Mouse (Mus musculus) lung, adult 2 months (tissue): ENCODE results near the gene Lgals3. TPM values are rescaled to one million over a fixed set of nuclear protein-coding genes. Genes with fewer than 3 reads are reported as not detected.

Experiments used
- DNase-seq: peaks from one replicate; pipeline ENCODE4 v3.0.0; 2022
- H3K4me1 ChIP-seq: fragments of 200-500 bp; 2 replicates; pipeline ENCODE4 v1.6.1; 2011; ENCODE audit warnings: low read length; ENCODE audit not compliant: control insufficient read depth, insufficient read depth
- H3K4me3 ChIP-seq: fragments of 200-500 bp; replicated peaks from 2 replicates; pipeline ENCODE3; 2011; ENCODE audit warnings: low read depth, mild to moderate bottlenecking, control low read depth, low read length; ENCODE audit errors: extremely low read depth
- CTCF ChIP-seq: fragments of 200-500 bp; IDR thresholded peaks from 2 replicates; pipeline ENCODE4 v1.5.1; 2011; ENCODE audit warnings: mild to moderate bottlenecking, low read length, control low read depth; ENCODE audit not compliant: insufficient read depth
- POLR2A ChIP-seq: fragments of 200-500 bp; IDR thresholded peaks from 2 replicates; pipeline ENCODE4 v1.6.1; 2011; ENCODE audit warnings: low read depth, mild to moderate bottlenecking, control low read depth, low read length, borderline replicate concordance; ENCODE audit errors: extremely low read depth
- WGBS: fragments of 180-500 bp; shearing (Covaris S2); methylation state at CpG from one replicate; pipeline ENCODE4 v1.1.7; 2018; 5-methylcytosine and 5-hydroxymethylcytosine counted together
- polyA plus RNA-seq: library from polyadenylated mRNA; depleted of rRNA; stranded (reverse); fragments of >200 nt; gene quantifications from 2 replicates; pipeline ENCODE4 v1.2.3, GENCODE M21; 2012

Gene Lgals3
- polyA plus RNA-seq, 1 experiment: 279 TPM

- no peak for DNase-seq
- TF ChIP-seq CTCF (no peak), POLR2A (no peak)
- WGBS: 79% methylated on average over 2 of the region's 2 CpGs
- Histone ChIP-seq H3K4me1 (no peaks in the 10 kb centered on the region), H3K4me3 (no peak overlapping the region)
Observed at GRCm38 (mm10) chr14:47350974-47351373, 16.6 kb upstream of the Lgals3 start.

DNA sequence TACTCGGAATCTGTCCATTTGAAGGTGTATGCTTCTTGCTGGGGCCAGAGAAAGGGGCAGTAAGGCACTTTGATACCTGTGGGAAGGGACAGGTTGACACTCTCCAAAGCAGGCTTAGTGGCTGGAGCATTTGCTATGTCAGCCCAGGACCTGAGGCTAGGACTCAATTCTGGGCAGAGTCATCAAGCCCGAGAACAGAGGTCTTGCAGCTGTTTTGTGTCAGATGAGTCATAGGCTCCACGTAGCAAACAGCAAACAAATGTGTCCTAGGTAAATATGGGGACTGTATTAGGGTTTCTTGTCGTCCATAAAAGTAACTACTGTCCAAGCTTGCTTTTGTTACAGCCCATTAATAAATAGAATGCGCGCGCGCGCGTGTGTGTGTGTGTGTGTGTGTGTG is 15.3 kb upstream of the Lgals3 start:
- DNase-seq: no peak
- TF ChIP-seq CTCF: no peak
- 87% methylated on average over 10 of the region's 10 CpGs for WGBS
- H3K4me3 ChIP-seq: no peak overlapping the region
- H3K4me1 ChIP-seq: no peaks in the 10 kb centered on the region

GRCm38 (mm10) chr14:47353240-47353639 is 14.3 kb upstream of the Lgals3 start:
- TF ChIP-seq CTCF (no peak), POLR2A (no peak)
- WGBS: 72% methylated on average over 4 of the region's 4 CpGs
- no peak for DNase-seq
- H3K4me3 ChIP-seq: no peak overlapping the region
- no peaks in the 10 kb centered on the region for H3K4me1 ChIP-seq

DNA sequence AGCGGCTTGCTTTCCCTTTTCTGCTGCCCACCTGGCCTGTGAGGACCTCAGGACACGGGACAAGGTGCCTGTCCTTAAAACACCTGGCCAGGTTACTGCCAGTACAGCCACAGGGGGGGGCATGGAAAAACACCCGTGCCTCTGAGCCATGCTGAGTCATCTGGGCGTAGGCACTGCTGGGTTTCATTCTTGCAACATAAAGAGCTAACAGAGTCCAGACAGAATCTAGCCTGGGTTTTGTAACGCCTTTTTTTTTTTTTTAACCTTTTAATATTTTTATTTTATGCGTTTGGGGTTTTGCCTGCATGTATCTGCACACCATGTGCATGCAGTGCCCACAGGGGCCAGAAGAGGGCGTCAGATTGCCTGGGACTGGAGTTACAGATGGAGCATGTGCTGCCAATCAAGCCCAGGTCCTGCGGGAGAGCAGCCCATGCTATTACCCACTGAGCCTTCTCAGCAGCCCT is 13.4 kb upstream of the Lgals3 start:
- TF ChIP-seq CTCF (peak; percentile 37), POLR2A (no peak)
- Histone ChIP-seq H3K4me3 (no peak overlapping the region), H3K4me1 (no peaks in the 10 kb centered on the region)
- peak; percentile 38 for DNase-seq
- 47% methylated on average over 8 of the region's 8 CpGs for WGBS

DNA sequence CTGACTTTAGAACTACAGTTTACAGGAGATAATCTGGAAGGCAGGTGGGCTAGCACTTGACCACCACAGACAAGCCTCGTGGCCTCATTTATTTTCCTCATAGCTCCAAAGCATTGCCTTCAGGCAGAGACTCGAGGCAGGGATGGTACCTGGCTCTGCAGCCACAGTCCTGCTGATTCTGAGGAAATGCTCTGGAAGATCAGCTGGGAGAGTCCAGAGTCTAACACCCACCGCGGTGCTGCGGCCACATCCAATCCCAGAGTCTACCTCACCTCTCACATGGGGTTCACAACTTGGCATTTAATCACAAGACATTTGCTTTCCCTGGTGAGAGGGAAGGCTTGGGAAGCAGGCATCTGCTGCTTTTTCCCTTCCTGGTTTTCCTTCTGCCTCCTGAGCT is 12.6 kb upstream of the Lgals3 start:
- Histone ChIP-seq H3K4me3 (no peak overlapping the region), H3K4me1 (no peaks in the 10 kb centered on the region)
- WGBS: 66% methylated on average over 5 of the region's 5 CpGs
- no peak for DNase-seq
- TF ChIP-seq CTCF (no peak), POLR2A (no peak)

- TF ChIP-seq CTCF: no peak
- no peak for TF ChIP-seq POLR2A
- 76% methylated on average over 3 of the region's 3 CpGs for WGBS
- no peak for DNase-seq
- no peak overlapping the region for H3K4me3 ChIP-seq
- H3K4me1 ChIP-seq: no peaks in the 10 kb centered on the region
Observed at GRCm38 (mm10) chr14:47356622-47357021, 10.9 kb upstream of the Lgals3 start.

DNA sequence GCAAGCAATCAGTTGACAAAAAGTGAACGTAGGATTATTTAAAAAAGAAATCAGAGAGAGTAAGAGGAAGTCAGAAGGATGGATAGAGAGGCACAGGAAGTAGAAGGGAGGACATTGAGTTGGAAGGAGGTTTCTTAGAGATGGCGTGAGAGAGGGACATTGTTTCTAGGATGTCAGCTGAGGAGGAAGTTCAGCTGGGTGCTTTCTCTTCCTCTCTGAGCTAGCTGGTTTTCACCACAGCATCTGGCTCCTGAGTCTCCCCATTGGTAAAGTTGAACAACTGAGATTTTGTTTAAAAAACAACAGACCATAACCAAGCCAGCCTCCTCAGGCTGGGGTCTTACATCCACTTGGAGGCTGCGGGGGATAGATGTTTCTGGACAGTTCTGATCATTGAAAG is 7.9 kb upstream of the Lgals3 start:
- DNase-seq: no peak
- 46% methylated on average over 3 of the region's 3 CpGs for WGBS
- H3K4me1 ChIP-seq: peaks cover 2% of the 10 kb centered on the region; the same call in 1 of the 2 replicates
- no peak overlapping the region for H3K4me3 ChIP-seq
- no peak for TF ChIP-seq CTCF
- TF ChIP-seq POLR2A: no peak

- Histone ChIP-seq H3K4me3 (no peak overlapping the region), H3K4me1 (peaks cover 2% of the 10 kb centered on the region; the same call in 1 of the 2 replicates)
- TF ChIP-seq POLR2A: no peak
- no peak for TF ChIP-seq CTCF
- WGBS: 68% methylated on average over 2 of the region's 2 CpGs
- DNase-seq: no peak
Observed at GRCm38 (mm10) chr14:47361418-47361817, 6.1 kb upstream of the Lgals3 start.

GRCm38 (mm10) chr14:47361899-47362298 is 5.7 kb upstream of the Lgals3 start:
- TF ChIP-seq POLR2A (no peak), CTCF (no peak)
- peaks cover 2% of the 10 kb centered on the region; the same call in 1 of the 2 replicates for H3K4me1 ChIP-seq
- WGBS: 53% methylated on average over 9 of the region's 9 CpGs
- no peak overlapping the region for H3K4me3 ChIP-seq
- no peak for DNase-seq

- Histone ChIP-seq H3K4me1 (peaks cover 2% of the 10 kb centered on the region; the same call in 1 of the 2 replicates), H3K4me3 (no peak overlapping the region)
- no peak for DNase-seq
- 27% methylated on average over 21 of the region's 21 CpGs for WGBS
- TF ChIP-seq CTCF (no peak), POLR2A (no peak)
Observed at GRCm38 (mm10) chr14:47364742-47365449, 2.7 kb upstream of the Lgals3 start.
